Mouse (Mus musculus) frontal cortex, postnatal 14 days (tissue): ENCODE data around the gene Chrdl2.
A peak's percentile ranks its signal among the peaks of the same experiment; 100 is the strongest.
"Not testable (repeated sequence)": the region's sequence is repeated elsewhere in the genome, so short reads cannot be mapped to it uniquely, and the experiment has no call there.

Source experiments
- DNase-seq, 2 experiments: peaks; one replicate each; pipeline ENCODE4 v3.0.0; 2022; ENCODE audit warnings: low spot score in 2 of 2

Chrdl2 gene

DNA sequence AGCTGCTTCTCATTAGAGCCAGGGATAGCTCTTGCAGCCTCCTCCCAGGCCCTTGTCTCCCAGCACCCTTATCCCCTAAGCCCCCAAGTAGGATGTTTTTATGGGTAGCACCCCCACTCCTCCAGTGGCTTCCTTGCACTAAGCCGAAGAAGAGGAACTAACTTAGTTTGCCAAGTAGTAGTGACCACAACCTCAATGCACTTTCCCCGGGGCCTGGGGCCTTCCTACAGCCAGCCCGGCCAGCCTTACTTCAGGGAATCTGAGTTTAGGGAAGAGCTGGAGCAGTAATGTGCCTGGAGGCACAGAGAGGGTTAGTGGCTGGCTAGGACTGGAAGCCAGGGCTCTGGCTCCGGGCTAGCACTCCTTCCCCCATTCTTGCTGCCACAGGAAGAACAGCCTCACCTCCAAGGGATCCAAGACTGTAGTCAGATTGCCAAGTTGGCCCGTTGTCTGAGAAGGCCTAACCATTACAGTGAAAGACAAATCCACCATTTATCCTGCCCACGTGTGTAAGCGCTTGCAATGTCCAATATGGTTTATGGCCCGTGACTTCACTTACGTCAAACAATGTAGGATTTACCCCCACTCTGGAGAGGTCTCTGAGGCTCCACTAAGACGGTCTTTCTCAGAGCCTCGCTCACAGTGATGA is 29.0 kb downstream of the Chrdl2 start:
- DNase-seq = no peak

DNA sequence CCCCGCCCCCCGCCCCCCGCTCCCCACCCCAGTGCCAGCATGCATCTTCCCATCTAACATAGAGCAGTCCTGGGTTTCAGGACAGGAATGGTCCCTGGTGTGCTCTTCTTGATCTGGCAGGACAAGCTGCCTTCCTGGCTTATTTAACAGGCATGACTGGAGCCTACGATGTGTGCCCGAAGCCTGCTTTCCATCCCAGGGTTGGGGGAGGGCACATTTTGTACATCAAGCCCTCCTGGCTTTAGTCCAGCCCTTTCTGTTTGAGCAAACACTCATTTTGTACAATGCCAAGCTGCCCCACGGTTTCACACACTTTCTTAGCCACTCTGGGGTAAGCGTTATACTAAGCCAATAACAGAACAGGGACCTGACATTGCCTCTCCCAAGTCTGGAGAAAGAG is 30.1 kb downstream of the Chrdl2 start:
- no peak for DNase-seq

DNA sequence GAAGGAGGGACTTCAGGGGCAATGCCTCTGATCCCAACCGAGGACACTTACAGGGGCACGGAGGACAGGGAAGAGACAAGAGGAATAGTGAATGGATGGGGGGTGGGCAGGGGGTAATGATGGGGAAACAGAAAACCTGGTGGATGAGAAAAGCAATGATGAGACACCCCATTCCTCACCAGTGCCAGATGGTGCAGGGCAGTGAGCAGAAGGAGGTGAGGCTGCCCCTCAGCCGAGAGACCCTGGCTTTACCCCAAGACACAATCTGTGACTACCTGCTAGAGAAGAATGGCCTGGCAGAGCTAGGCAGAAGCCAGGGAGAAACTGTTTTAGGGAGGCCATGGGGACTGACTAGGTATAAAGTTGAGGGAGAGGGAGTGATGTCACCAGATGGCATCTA is 30.5 kb downstream of the Chrdl2 start:
- DNase-seq = no peak

DNA sequence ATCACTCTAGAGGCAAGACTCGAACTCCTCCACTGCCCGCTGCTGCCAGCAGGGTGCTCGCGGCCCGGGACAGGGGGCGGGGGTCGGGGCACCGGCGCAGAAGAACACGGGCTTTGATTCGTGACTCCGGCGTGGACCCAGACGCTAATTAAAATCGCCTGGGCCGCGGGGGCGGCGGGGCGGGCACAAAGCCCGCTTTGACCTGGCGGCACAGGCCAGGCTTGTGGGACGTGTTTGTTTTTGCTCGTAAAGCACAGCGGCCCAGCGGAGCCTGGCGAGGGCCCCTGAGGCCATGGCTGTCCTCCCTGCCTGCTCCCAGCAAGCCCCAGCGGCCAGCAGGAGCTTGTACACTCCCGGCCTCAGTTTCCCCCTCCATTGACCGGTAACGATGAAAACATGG is 36.1 kb downstream of the Chrdl2 start:
- DNase-seq = no peak

DNA sequence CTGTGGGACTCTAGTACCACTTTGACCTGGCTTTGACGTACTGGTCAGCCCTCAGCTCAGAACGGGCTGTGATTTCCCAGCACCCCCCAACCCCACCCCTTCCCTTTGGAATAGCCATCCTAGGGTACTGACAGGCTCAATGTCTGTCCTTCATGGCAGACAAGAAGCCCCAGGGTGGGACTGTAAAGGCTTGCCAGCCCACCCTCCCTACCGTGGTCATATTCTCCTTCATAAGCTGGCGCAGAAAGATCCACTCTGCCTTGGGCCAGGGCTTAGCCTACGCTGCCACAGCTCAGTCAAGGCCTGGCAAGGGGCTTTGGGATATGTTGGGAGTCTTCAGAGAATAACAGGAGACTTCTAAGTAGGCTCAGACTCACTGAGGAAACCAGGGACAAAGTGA is 37.1 kb downstream of the Chrdl2 start:
- no peak for DNase-seq

DNA sequence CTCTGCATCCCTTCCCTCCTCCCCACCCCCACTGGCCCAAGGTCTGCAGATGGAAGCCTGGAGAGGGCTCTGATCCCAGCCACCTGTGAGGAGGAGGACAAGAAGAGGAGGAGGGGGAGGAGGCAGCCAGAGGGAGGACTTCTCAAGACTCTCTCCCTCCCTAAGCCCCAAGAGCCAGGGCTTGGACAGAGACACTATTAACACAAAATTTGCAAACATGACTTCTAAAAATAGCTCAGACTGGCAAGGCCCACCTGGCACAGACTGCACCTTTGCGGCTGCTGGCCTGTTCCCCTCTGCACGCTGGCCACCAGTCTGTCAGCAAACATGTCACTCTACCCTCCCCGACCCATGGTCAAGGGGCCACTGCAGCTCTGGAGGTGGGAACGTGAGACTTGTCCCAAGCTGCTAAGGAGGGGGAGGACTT is 37.6 kb downstream of the Chrdl2 start:
- no peak for DNase-seq

DNA sequence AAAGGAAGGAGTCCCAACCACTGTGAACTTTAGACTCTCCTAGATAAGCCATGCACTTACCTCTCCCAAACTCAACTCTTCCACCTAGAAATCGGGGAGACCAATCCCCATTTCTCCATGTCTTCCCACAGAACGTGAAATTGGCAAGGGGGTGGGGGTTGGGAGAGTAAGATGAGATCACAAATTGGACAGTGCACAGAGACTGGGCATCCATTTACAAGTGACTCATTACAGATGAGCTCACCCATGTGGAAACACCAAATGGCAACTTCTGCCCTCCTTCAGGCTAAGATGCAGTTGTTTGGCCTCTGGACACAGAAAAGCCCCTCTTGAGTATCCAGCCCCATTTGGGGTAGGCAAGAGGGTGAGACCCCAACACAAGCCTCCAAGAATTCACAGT is 40.5 kb downstream of the Chrdl2 start:
- no peak for DNase-seq

DNA sequence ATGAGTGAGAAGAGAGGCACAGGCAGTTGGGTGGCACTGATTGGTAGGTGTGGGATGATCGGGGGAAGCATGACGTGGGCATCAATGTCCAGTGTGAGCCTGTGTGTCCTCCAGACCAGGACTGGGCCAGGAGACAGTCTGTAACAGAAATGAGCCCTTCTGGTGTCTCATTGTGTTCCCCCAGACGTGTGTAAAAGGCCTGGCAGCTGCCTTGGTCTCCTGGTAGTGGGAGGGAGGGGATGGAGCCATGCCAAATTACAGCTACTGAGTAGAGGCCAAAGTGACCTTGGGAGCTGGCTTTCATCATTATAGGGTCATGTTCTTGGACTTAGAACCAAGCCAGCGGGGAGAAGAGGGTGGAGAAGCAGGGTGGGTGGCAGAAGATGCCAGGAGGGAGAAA is 45.9 kb downstream of the Chrdl2 start:
- no peak for DNase-seq

DNA sequence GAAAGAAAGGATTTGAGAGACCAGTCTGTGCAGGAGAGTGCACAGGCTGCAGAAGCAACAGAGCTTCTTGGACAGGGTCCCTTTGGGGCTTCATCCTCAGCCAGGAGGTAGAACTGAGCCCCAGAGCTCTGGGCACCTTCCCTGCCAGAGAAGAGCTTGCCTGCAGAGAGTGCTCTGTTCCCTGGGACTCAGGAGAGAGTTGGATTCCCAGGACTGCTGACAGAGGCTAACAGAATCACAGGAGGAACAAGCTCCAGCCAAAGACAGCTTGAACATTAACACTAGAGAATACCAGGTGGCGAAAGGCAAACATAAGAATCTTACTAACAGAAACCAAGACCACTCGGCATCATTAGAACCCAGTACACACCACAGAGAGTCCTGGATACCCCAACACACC is 47.0 kb downstream of the Chrdl2 start:
- DNase-seq = not testable (repeated sequence)

DNA sequence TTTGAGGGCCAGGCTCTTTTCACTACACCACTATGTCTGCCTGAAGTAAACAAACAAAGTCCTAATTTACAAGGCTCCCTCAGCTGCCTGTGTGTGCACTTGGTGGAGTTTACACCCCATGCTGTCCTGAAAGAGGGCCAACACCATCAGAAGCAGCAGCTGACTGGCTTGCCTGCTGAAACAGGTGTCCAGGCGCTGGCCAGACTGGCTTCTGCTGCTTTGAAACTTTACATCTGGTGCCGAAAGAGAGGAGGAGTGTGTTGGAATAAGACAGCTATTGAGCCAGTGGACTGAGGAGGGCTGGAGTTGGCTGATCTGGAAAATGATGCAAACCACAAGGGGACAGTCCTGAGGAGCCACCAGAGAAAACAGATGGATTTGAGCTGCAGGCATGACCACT is 68.0 kb downstream of the Chrdl2 start:
- DNase-seq = peak; percentile 11 to 25

DNA sequence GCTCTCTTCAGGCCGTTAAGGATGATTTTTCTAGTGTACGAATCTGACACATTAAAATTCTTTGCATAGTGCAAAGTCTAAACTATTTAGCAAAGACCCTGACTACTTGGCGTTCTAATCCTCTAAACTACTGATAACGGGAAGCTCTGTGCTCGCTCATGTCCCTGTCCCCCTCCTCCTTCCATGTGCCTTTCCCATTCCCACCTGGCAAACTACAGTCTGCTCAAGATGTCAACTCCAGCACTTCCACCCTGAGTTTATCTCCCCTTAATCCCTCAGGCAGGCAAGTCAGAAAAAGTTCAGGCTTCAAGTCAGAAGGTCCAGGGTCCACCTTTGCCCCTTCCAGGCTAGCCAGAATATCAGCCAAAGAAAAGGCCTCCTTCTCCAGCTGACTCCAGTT is 70.3 kb downstream of the Chrdl2 start:
- no peak for DNase-seq

DNA sequence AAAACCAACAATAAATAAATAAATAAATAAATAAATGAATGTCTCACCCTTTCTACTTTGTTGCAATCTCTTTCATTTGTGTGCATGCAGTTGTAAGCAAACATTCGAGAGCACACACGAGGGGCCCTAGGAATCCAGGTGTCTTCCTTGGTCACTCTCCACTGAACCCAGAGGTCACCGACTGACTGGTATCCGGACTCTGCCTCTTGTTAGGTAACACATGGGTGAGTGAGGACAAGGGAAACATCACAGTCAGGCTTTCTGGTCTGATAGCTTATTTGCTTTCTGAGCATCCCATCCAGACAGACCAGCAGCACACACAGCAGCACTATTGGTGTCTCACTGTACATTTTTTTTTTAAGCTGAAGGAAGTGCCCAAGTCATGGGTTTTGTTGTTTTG is 71.1 kb downstream of the Chrdl2 start:
- no peak for DNase-seq

DNA sequence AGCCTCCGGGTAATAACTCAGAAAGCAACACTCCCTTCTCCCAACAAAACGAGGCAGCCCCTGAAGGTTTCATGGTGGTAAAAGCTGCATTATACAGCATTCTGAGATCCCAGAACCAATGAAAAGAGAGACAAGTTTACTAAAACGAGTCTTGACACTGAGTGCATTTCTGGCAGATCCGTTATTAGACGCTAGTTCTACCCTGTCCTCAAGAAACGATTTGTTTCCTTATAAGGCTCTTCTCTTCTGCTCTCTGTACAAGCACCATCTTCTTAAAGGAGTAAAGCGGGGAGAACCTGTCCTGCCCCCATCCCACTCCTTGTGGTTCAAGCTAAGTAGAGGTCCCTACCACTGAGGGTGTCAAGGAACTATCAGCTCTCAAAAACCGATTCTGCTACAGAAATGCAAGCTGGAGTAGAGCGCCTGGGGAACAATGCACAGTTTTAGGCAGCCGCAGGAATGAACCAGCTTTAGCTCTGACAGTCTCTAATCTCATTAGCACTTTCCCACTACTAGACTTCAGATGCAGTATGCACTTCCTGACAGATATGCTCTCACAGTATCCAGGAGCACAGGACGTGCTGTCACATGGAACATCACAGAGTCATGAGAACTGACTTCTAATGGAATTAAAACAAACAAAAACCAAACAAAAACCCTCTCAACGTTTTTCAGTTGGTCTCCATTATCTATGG is 74.3 kb downstream of the Chrdl2 start:
- no peak for DNase-seq

DNA sequence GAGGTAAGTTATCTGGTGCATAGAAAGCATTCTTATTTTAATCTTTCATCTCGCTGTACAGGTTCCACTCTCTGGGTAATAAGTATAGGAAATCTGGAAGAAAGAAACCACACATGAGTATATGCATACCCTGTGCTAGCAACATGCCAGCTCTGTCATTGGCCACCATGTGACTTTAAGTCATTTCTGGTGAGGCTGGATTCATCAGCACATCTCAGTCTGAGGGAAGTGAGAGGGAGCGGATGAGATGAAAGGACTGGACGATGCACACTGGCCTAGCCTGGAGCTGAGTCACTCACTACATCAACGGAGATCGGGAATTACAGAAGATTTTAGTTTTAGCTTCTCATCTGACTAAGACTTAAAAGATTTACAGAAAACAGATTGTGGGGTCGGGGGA is 76.9 kb downstream of the Chrdl2 start:
- DNase-seq = no peak

DNA sequence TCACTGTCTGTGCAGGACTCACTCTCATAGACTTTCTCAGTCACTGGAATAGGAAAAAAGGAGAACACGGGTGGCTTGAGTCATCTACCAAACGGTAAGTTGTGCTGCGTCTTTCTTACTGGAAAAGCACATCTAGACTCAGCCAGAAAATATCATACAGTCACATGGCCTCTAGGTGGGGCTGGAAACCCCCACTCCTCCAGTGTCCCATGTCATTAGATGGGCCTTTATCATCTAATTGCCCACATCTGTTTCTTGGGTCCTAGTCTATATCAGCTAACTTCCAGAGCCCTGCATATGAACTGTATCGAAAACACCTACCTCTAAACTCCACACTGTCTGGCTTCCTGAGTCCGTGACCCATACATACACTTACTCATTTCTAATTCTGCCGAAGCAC is 77.8 kb downstream of the Chrdl2 start:
- DNase-seq = no peak
